Mouse (Mus musculus): ENCODE measurements at regions not wholly inside any gene's neighbourhood (a gene's known extent, or its start where the extent isn't known, plus 50 kb on each side); places are given as distances from the start of the nearest gene placed in this dataset.

GRCm38 (mm10) chr14:25022523-25023269 lies 436.3 kb upstream of the Zmiz1 start:
- Histone ChIP-seq H3K27me3 (replicated peaks; ENCODE audit: control insufficient read depth, insufficient read depth, low read length) (no peaks in the 10 kb centered on the region), H3K36me3 (ENCODE audit: control insufficient read depth, insufficient read depth, low read length) (no peaks in the 10 kb centered on the region), H3K4me1 (replicated peaks; ENCODE audit: control insufficient read depth, insufficient read depth, low read length) (no peaks in the 10 kb centered on the region), H3K27ac (ENCODE audit: low read depth, low read length) (no peak overlapping the region), H3K9ac (ENCODE audit: low read depth, low read length) (no peak overlapping the region), H3K9me3 (ENCODE audit: control insufficient read depth, low read length) (no peaks in the 10 kb centered on the region), H3K4me2 (no peak overlapping the region), H3K4me3 (ENCODE audit: low read depth, low read length) (no peak overlapping the region)
- DNase-seq (ENCODE audit: low spot score) (no peak), ATAC-seq (replicated peaks; ENCODE audit: low FRiP score) (no peak)
- 79% methylated on average over 15 of the region's 15 CpGs for WGBS

GRCm38 (mm10) chr14:25023270-25023800 lies 435.6 kb upstream of the Zmiz1 start:
- Histone ChIP-seq H3K36me3 (ENCODE audit: control insufficient read depth, insufficient read depth, low read length) (no peaks in the 10 kb centered on the region), H3K27me3 (replicated peaks; ENCODE audit: control insufficient read depth, insufficient read depth, low read length) (no peaks in the 10 kb centered on the region), H3K9ac (ENCODE audit: low read depth, low read length) (no peak overlapping the region), H3K9me3 (ENCODE audit: control insufficient read depth, low read length) (no peaks in the 10 kb centered on the region), H3K4me2 (no peak overlapping the region), H3K4me3 (ENCODE audit: low read depth, low read length) (no peak overlapping the region), H3K27ac (ENCODE audit: low read depth, low read length) (no peak overlapping the region), H3K4me1 (replicated peaks; ENCODE audit: control insufficient read depth, insufficient read depth, low read length) (no peaks in the 10 kb centered on the region)
- DNase-seq (ENCODE audit: low spot score) (no peak), ATAC-seq (replicated peaks; ENCODE audit: low FRiP score) (no peak)
- WGBS: 77% methylated on average over 6 of the region's 6 CpGs

GRCm38 (mm10) chr14:25025074-25025473 lies 433.9 kb upstream of the Zmiz1 start:
- Histone ChIP-seq H3K4me1 (replicated peaks; ENCODE audit: control insufficient read depth, insufficient read depth, low read length) (no peaks in the 10 kb centered on the region), H3K4me3 (ENCODE audit: low read depth, low read length) (no peak overlapping the region), H3K4me2 (no peak overlapping the region), H3K9ac (ENCODE audit: low read depth, low read length) (no peak overlapping the region), H3K27ac (ENCODE audit: low read depth, low read length) (no peak overlapping the region), H3K27me3 (replicated peaks; ENCODE audit: control insufficient read depth, insufficient read depth, low read length) (no peaks in the 10 kb centered on the region), H3K36me3 (ENCODE audit: control insufficient read depth, insufficient read depth, low read length) (no peaks in the 10 kb centered on the region), H3K9me3 (ENCODE audit: control insufficient read depth, low read length) (no peaks in the 10 kb centered on the region)
- ATAC-seq (replicated peaks; ENCODE audit: low FRiP score) (no peak), DNase-seq (ENCODE audit: low spot score) (no peak)
- 84% methylated on average over 6 of the region's 6 CpGs for WGBS

GRCm38 (mm10) chr14:25027076-25027475 lies 431.9 kb upstream of the Zmiz1 start:
- Histone ChIP-seq H3K4me1 (replicated peaks; ENCODE audit: control insufficient read depth, insufficient read depth, low read length) (no peaks in the 10 kb centered on the region), H3K36me3 (ENCODE audit: control insufficient read depth, insufficient read depth, low read length) (no peaks in the 10 kb centered on the region), H3K9me3 (ENCODE audit: control insufficient read depth, low read length) (no peaks in the 10 kb centered on the region), H3K4me3 (ENCODE audit: low read depth, low read length) (no peak overlapping the region), H3K27me3 (replicated peaks; ENCODE audit: control insufficient read depth, insufficient read depth, low read length) (no peaks in the 10 kb centered on the region), H3K9ac (ENCODE audit: low read depth, low read length) (no peak overlapping the region), H3K27ac (ENCODE audit: low read depth, low read length) (no peak overlapping the region), H3K4me2 (no peak overlapping the region)
- DNase-seq (ENCODE audit: low spot score) (no peak), ATAC-seq (replicated peaks; ENCODE audit: low FRiP score) (no peak)
- 81% methylated on average over 3 of the region's 3 CpGs for WGBS

- Histone ChIP-seq H3K36me3 (ENCODE audit: control insufficient read depth, insufficient read depth, low read length) (no peaks in the 10 kb centered on the region), H3K9me3 (ENCODE audit: control insufficient read depth, low read length) (no peaks in the 10 kb centered on the region), H3K27ac (ENCODE audit: low read depth, low read length) (no peak overlapping the region), H3K27me3 (replicated peaks; ENCODE audit: control insufficient read depth, insufficient read depth, low read length) (no peaks in the 10 kb centered on the region), H3K4me1 (replicated peaks; ENCODE audit: control insufficient read depth, insufficient read depth, low read length) (no peaks in the 10 kb centered on the region), H3K4me2 (no peak overlapping the region), H3K4me3 (ENCODE audit: low read depth, low read length) (no peak overlapping the region), H3K9ac (ENCODE audit: low read depth, low read length) (no peak overlapping the region)
- ATAC-seq (replicated peaks; ENCODE audit: low FRiP score) (no peak), DNase-seq (ENCODE audit: low spot score) (no peak)
- WGBS: 69% methylated on average over 1 of the region's 1 CpGs
Measured at GRCm38 (mm10) chr14:25027842-25028241, 431.1 kb upstream of the Zmiz1 start.

- no peak for ATAC-seq (replicated peaks; ENCODE audit: low FRiP score)
- no peaks in the 10 kb centered on the region for H3K36me3 ChIP-seq (ENCODE audit: control insufficient read depth, insufficient read depth, low read length)
- H3K4me1 ChIP-seq (replicated peaks; ENCODE audit: control insufficient read depth, insufficient read depth, low read length): no peaks in the 10 kb centered on the region
- H3K4me3 ChIP-seq (ENCODE audit: low read depth, low read length): no peak overlapping the region
- 84% methylated on average over 6 of the region's 6 CpGs for WGBS
- no peak overlapping the region for H3K9ac ChIP-seq (ENCODE audit: low read depth, low read length)
- no peak for DNase-seq (ENCODE audit: low spot score)
- H3K9me3 ChIP-seq (ENCODE audit: control insufficient read depth, low read length): no peaks in the 10 kb centered on the region
- H3K27ac ChIP-seq (ENCODE audit: low read depth, low read length): no peak overlapping the region
- H3K4me2 ChIP-seq: no peak overlapping the region
- no peaks in the 10 kb centered on the region for H3K27me3 ChIP-seq (replicated peaks; ENCODE audit: control insufficient read depth, insufficient read depth, low read length)
Measured at GRCm38 (mm10) chr14:25030881-25031280, 428.1 kb upstream of the Zmiz1 start.

GRCm38 (mm10) chr14:25031756-25032680 lies 427.0 kb upstream of the Zmiz1 start:
- no peaks in the 10 kb centered on the region for H3K4me1 ChIP-seq (replicated peaks; ENCODE audit: control insufficient read depth, insufficient read depth, low read length)
- H3K27me3 ChIP-seq (replicated peaks; ENCODE audit: control insufficient read depth, insufficient read depth, low read length): no peaks in the 10 kb centered on the region
- H3K4me3 ChIP-seq (ENCODE audit: low read depth, low read length): no peak overlapping the region
- H3K27ac ChIP-seq (ENCODE audit: low read depth, low read length): no peak overlapping the region
- no peaks in the 10 kb centered on the region for H3K36me3 ChIP-seq (ENCODE audit: control insufficient read depth, insufficient read depth, low read length)
- DNase-seq (ENCODE audit: low spot score): no peak
- H3K9ac ChIP-seq (ENCODE audit: low read depth, low read length): no peak overlapping the region
- H3K4me2 ChIP-seq: no peak overlapping the region
- WGBS: 77% methylated on average over 12 of the region's 12 CpGs
- no peaks in the 10 kb centered on the region for H3K9me3 ChIP-seq (ENCODE audit: control insufficient read depth, low read length)
- no peak for ATAC-seq (replicated peaks; ENCODE audit: low FRiP score)

GRCm38 (mm10) chr14:25032899-25033298 lies 426.1 kb upstream of the Zmiz1 start:
- no peaks in the 10 kb centered on the region for H3K27me3 ChIP-seq (replicated peaks; ENCODE audit: control insufficient read depth, insufficient read depth, low read length)
- DNase-seq (ENCODE audit: low spot score) (no peak), ATAC-seq (replicated peaks; ENCODE audit: low FRiP score) (no peak)
- H3K9me3 ChIP-seq (ENCODE audit: control insufficient read depth, low read length): no peaks in the 10 kb centered on the region
- no peaks in the 10 kb centered on the region for H3K36me3 ChIP-seq (ENCODE audit: control insufficient read depth, insufficient read depth, low read length)
- 76% methylated on average over 2 of the region's 2 CpGs for WGBS
- no peak overlapping the region for H3K4me2 ChIP-seq
- no peak overlapping the region for H3K27ac ChIP-seq (ENCODE audit: low read depth, low read length)
- no peak overlapping the region for H3K9ac ChIP-seq (ENCODE audit: low read depth, low read length)
- no peaks in the 10 kb centered on the region for H3K4me1 ChIP-seq (replicated peaks; ENCODE audit: control insufficient read depth, insufficient read depth, low read length)
- H3K4me3 ChIP-seq (ENCODE audit: low read depth, low read length): no peak overlapping the region

Data from liver, embryonic 11.5 days (tissue).